Mouse (Mus musculus): ENCODE results near the gene Smim27. TPM values are rescaled to one million over a fixed set of nuclear protein-coding genes. Genes with fewer than 3 reads are reported as not detected.
A peak's percentile ranks its signal among the peaks of the same experiment; 100 is the strongest.

Gene Smim27
- polyA plus RNA-seq (2012; rRNA removed) = 23.7 and 29.1 TPM in 2 replicates

DNA sequence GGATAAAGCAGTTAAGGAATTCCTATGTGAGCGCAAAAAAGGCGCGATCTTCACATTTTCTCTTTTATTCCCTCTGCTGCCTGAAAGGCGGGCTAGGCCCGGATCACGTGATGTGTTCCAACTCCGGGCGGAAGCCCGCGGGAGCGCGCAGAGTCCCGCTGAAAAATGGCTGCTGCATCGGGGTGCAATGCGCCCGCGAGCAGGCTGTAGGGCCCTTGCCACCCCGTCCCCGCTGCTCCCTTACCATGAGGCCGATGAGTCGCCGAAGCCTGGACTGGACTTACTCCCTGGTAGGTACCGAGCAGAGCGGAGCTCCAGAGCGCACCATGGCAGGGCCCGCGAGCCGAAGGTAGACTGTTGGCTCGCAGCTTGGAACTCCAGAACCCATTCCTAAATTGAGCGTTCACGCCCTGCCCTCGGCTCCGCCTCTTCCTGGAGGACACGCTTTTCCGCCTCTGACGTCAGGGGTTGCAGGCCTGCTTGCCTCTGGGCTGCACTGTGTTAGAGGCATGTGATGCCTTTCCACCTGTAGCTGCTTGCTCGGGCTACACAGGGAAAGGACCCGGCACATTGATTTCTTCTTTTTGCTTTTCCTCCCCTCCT, at the start of gene Smim27, which contains the start of gene Topors:
Gene Smim27 (plus strand): TSS at position 150 of the 603 bp plus-strand sequence.
Gene Topors (minus strand): TSS at position 421 of the 603 bp plus-strand sequence.
- peak; percentile 87 for DNase-seq (ENCODE audit: low read depth)

DNA sequence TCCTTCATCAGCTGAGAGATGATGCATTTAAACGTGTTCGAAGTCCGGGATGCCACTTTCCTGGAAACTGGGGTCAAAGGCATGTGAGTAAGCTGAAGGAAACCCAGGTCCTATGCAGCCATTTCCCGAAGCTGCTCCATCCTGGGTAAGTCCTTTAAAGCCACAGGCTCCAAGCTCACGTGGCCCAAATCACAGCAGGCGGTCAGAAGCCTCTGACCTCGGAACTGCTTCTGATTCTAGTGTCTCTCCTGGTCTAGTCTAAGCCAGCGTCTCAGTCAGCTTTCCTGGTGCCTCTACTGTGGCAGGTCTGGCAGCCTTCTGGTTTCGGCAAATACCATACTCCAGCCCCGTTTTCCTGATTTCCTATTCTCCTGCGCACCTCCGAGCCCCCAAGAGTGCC, 48.9 kb upstream of the Smim27 start:
- no peak for DNase-seq (ENCODE audit: low read depth)

- DNase-seq (ENCODE audit: low read depth) = no peak
These were observed 48.2 kb upstream of the Smim27 start for GRCm38 (mm10) chr4:40221004-40221760.

- no peak for DNase-seq (ENCODE audit: low read depth)
These were observed 47.3 kb upstream of the Smim27 start for GRCm38 (mm10) chr4:40221876-40222585.

GRCm38 (mm10) chr4:40226095-40226494, 43.3 kb upstream of the Smim27 start:
- no peak for DNase-seq (ENCODE audit: low read depth)

- no peak for DNase-seq (ENCODE audit: low read depth)
These were observed 42.2 kb upstream of the Smim27 start for GRCm38 (mm10) chr4:40227131-40227530.

- no peak for DNase-seq (ENCODE audit: low read depth)
These were observed 41.5 kb upstream of the Smim27 start for GRCm38 (mm10) chr4:40227886-40228285.

DNA sequence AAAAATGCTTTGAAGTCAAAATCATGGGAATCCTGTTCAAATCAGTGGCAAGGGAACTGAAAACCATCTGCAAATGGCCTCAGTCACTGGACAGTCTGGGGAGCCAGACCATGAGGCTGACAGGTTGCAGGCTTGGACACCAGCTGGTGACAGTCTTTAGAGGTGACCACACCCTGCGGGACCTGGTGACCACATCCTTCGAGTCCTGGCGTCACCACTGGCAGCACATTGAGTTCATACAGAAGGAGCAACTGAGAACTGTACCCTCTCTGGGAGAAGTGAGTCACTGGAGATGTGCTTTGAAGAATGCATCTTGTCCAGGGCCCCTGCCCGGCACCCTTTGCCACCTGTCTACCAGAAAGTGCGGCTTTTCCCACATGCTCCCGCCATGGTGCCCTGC, 39.7 kb upstream of the Smim27 start:
- no peak for DNase-seq (ENCODE audit: low read depth)

DNA sequence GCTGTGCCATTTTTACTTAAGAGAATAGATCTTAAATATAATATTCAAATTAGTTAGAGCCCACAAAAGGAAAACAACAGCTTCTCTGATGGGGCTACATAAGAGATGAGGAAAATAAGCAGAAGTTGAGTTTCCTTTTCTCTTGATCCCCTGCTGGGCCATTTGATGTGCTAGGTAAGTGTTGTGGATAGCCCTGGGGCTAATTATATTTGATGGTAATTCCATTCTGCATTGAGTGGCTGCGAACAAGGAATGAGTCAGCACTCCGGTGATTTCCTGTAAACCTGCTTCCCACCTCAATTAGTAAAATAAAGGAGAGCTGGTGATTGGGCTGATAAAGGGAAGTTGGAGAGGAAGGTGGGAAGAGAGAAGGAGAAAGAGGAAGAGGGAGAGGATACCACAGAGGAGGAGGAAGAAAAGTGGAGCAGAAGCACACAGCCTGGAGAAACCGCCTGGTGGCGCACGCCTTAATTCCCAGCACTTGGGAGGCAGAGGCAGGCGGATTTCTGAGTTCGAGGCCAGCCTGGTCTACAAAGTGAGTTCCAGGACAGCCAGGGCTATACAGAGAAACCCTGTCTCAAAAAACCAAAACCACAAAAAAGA, 36.2 kb upstream of the Smim27 start:
- no peak for DNase-seq (ENCODE audit: low read depth)

GRCm38 (mm10) chr4:40234256-40234655, 35.1 kb upstream of the Smim27 start:
- no peak for DNase-seq (ENCODE audit: low read depth)

- DNase-seq (ENCODE audit: low read depth) = no peak
These were observed 32.5 kb upstream of the Smim27 start for GRCm38 (mm10) chr4:40236829-40237228.

DNA sequence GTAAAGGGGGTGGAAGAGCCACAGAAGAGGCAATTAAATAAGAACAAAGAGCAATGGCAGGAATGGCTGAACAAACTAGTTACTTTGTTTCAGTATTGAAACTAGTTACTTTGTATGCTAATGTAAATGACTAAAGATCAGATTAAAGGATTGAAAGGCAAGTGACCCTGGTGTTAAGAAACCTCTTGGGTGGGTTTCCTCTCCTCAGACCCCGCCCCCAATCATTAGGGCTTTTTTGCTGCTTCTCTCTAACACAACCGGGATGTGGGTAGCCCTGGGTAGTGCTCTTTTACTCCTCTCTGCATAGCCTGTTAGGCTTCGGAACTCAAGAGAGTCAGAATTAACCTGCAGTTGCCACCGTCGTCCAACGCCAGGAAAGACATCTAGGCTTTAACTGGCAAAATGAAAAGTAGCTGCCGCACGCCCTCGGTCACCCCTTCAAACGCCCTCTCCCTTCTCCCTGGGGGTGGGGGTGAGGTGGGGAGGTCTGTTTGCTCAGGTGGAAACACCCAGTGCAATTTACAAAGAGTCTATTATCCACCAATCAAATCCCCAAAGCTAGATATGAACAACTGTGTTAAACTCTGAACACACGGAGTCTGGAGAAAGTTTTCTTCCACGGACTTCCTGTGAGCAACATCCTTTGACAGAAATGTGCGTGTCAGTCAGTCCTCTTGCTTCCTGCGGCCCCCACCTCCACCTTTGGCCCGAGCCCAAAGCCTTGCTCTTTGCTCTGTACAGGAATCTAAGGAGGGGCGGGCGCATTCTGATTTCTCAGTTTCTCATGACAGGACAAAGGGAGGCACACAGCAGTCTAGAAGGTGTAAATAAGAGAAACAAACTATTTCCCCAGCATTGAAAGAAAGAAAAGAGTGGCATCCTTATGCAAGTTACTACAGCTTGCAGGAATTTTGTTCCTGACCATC, 30.6 kb upstream of the Smim27 start:
- no peak for DNase-seq (ENCODE audit: low read depth)

GRCm38 (mm10) chr4:40239409-40240271, 29.7 kb upstream of the Smim27 start, which contains the start of gene Ddx58:
Gene Ddx58 (minus strand): TSS chr4:40239828.
- no peak for DNase-seq (ENCODE audit: low read depth)

DNA sequence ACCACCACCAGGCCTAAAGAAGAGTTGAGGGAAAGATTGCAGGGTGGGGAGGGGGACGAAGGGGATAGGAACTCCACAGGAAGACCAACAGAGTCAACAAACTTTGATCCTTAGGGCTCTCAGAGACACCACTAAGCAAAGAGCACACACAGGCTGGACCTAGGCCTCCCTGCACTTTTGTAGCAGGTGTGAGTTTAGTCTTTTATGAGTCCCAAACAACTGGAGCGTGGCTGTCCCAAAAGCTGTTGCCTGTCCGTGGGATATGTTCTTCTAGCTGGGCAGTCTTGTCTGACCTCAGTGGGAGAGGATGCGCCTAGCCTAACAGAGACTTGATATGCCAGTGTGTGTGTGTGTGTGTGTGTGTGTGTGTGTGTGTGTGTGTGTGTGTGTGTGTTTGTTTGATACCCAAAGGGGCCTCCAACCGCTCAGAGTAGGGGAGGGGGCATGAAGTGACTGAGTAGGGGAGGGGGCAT, 29.1 kb upstream of the Smim27 start:
- no peak for DNase-seq (ENCODE audit: low read depth)

GRCm38 (mm10) chr4:40241928-40242327, 27.5 kb upstream of the Smim27 start:
- no peak for DNase-seq (ENCODE audit: low read depth)

- no peak for DNase-seq (ENCODE audit: low read depth)
These were observed 26.4 kb upstream of the Smim27 start for GRCm38 (mm10) chr4:40243006-40243405.

- no peak for DNase-seq (ENCODE audit: low read depth)
These were observed 25.3 kb upstream of the Smim27 start for GRCm38 (mm10) chr4:40244035-40244434.

GRCm38 (mm10) chr4:40250984-40251383, 18.4 kb upstream of the Smim27 start:
- DNase-seq (ENCODE audit: low read depth) = no peak

GRCm38 (mm10) chr4:40253766-40254165, 15.6 kb upstream of the Smim27 start:
- DNase-seq (ENCODE audit: low read depth) = no peak

All from gonadal fat pad, adult 2 months (tissue).